Comparison of ENCODE assay signal across 30 mouse cellular contexts in the genomic region with DNA sequence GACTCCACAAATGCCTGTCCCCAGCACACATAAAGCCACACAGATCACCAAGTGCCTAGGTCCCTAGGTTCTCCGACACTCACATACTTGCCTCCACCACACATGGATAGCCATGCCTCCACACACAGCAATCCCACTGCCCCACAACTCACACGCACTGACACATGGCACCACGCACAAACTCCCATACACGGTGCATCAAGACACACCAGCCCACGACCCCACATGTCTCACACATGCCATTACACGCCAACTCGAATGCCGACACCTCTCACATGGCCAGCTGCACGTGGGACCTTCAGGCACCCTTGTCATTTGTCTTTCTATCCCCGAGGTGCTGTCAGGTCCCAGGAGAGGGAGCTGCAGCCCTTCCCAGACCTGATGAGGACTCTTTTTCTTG. TPM values are rescaled to one million over a fixed set of nuclear protein-coding genes. Genes with fewer than 3 reads are reported as not detected.
A peak's percentile ranks its signal among the peaks of the same experiment; 100 is the strongest.
DNase-seq lines count a peak whose midpoint lies in the region; ATAC-seq and TF ChIP-seq lines count a peak whose summit lies in the region.
"Had no signal": no experiment of that assay in that cellular context is flagged by ENCODE, and none has a peak within 500 bp of the region (broad histone marks: within the 10 kb centered on the region; RNA-seq: fewer than 3 reads in every experiment).

No protein-coding gene starts in this region.

- H3K9ac ChIP-seq in forebrain, embryonic 15.5 days (replicated peaks), result no peak overlapping the region
- no peak overlapping the region for H3K9ac ChIP-seq in forebrain, embryonic 11.5 days (ENCODE audit: low read length)
- no peak overlapping the region for H3K9ac ChIP-seq in hindbrain, embryonic 16.5 days (ENCODE audit: low read depth, low read length)
- H3K9ac ChIP-seq: embryonic facial prominence, embryonic 13.5 days; liver, embryonic 15.5 days; lung, embryonic 15.5 days had no signal

- H3K27ac ChIP-seq in forebrain, embryonic 15.5 days (replicated peaks), result no peak overlapping the region
- no peak overlapping the region for H3K27ac ChIP-seq in forebrain, embryonic 11.5 days (ENCODE audit: low read depth, low read length)
- H3K27ac ChIP-seq in cortical plate, adult 2 months (ENCODE audit: insufficient read depth, low read length), result peak overlapping the region; percentile 2; the same call in 1 of the 2 replicates
- H3K27ac ChIP-seq in hindbrain, embryonic 16.5 days (ENCODE audit: low read depth, low read length), result no peak overlapping the region
- H3K27ac ChIP-seq: embryonic facial prominence, embryonic 13.5 days; liver, embryonic 15.5 days; lung, embryonic 15.5 days had no signal

- H3K4me2 ChIP-seq in forebrain, embryonic 15.5 days (replicated peaks), result peak overlapping the region; percentile 93
- H3K4me2 ChIP-seq in forebrain, embryonic 11.5 days (ENCODE audit: low read depth, low read length, severe bottlenecking), result no peak overlapping the region
- H3K4me2 ChIP-seq in hindbrain, embryonic 16.5 days (ENCODE audit: low read length), result peak overlapping the region; percentile 93
- H3K4me2 ChIP-seq: heart, embryonic 11.5 days; liver, embryonic 15.5 days; lung, embryonic 15.5 days had no signal

- peak; percentile 15; the same call in 1 of the 2 replicates for TF ChIP-seq POLR2A in cortical plate, adult 2 months (IDR thresholded peaks at IDR 0.05; ENCODE audit: extremely low read depth, insufficient read depth, low read length)

- 0 out of 2 replicates have a peak overlapping the region, but pooled peaks have one; percentile 65 for H3K4me3 ChIP-seq in forebrain, embryonic 15.5 days
- no peak overlapping the region for H3K4me3 ChIP-seq in forebrain, embryonic 11.5 days (ENCODE audit: low read depth, low read length)
- peak overlapping the region; percentile 16 for H3K4me3 ChIP-seq in megakaryocyte, embryonic 14.5 days (replicated peaks)
- peak overlapping the region; percentile 79 for H3K4me3 ChIP-seq in cortical plate, adult 2 months (ENCODE audit: insufficient read depth, low read length)
- H3K4me3 ChIP-seq in hindbrain, embryonic 16.5 days (ENCODE audit: low read length), result peak overlapping the region; percentile 67; the same call in 1 of the 2 replicates
- H3K4me3 ChIP-seq: embryonic facial prominence, embryonic 13.5 days; erythroblast, embryonic 14.5 days; liver, embryonic 15.5 days; lung, embryonic 15.5 days had no signal

- no peaks in the 10 kb centered on the region for H3K9me3 ChIP-seq in forebrain, embryonic 15.5 days
- H3K9me3 ChIP-seq in forebrain, embryonic 11.5 days (ENCODE audit: control insufficient read depth, low read length), result no peaks in the 10 kb centered on the region
- H3K9me3 ChIP-seq in megakaryocyte, embryonic 14.5 days, result no peaks in the 10 kb centered on the region
- H3K9me3 ChIP-seq in hindbrain, embryonic 16.5 days (ENCODE audit: control insufficient read depth, low read length), result no peaks in the 10 kb centered on the region
- H3K9me3 ChIP-seq: embryonic facial prominence, embryonic 13.5 days; liver, embryonic 15.5 days; lung, embryonic 15.5 days had no signal

- H3K27me3 ChIP-seq in forebrain, embryonic 15.5 days, result peaks cover 19% of the 10 kb centered on the region; the same call in 1 of the 2 replicates
- H3K27me3 ChIP-seq in forebrain, embryonic 11.5 days (ENCODE audit: control insufficient read depth, insufficient read depth, low read length), result peaks cover 28% of the 10 kb centered on the region
- H3K27me3 ChIP-seq in megakaryocyte, embryonic 14.5 days (replicated peaks), result peaks cover 87% of the 10 kb centered on the region
- H3K27me3 ChIP-seq in hindbrain, embryonic 16.5 days (replicated peaks; ENCODE audit: control insufficient read depth, insufficient read depth, low read length), result 0 out of 2 replicates have a peak, but pooled peaks cover 3% of the 10 kb centered on the region

- TF ChIP-seq CTCF in cortical plate, adult 2 months (IDR thresholded peaks at IDR 0.05; ENCODE audit: extremely low read depth, insufficient read depth, low read length), result 0 out of 2 replicates have a peak, but pooled peaks have one; percentile 2

- WGBS in forebrain, embryonic 15.5 days, result 74% methylated on average over 10 of the region's 10 CpGs
- WGBS in forebrain, embryonic 11.5 days, result 72% methylated on average over 10 of the region's 10 CpGs
- 67% methylated on average over 10 of the region's 10 CpGs for WGBS in hindbrain, embryonic 16.5 days

- no peaks in the 10 kb centered on the region for H3K36me3 ChIP-seq in forebrain, embryonic 15.5 days
- no peaks in the 10 kb centered on the region for H3K36me3 ChIP-seq in forebrain, embryonic 11.5 days (ENCODE audit: control insufficient read depth, insufficient read depth, low read length)
- H3K36me3 ChIP-seq in megakaryocyte, embryonic 14.5 days (replicated peaks; ENCODE audit: low read length), result no peaks in the 10 kb centered on the region
- H3K36me3 ChIP-seq in hindbrain, embryonic 16.5 days (ENCODE audit: control insufficient read depth, insufficient read depth, low read length), result no peaks in the 10 kb centered on the region
- H3K36me3 ChIP-seq: embryonic facial prominence, embryonic 13.5 days; liver, embryonic 15.5 days; lung, embryonic 15.5 days had no signal

- ATAC-seq in forebrain, embryonic 15.5 days (replicated peaks), result no peak
- no peak for ATAC-seq in forebrain, embryonic 11.5 days (replicated peaks; ENCODE audit: low FRiP score)
- no peak for ATAC-seq in megakaryocyte, adult 5-6 weeks (ENCODE audit: poor library complexity, severe bottlenecking)
- ATAC-seq in hindbrain, embryonic 16.5 days, result no peak
- ATAC-seq: CD4-positive, CD25-positive, alpha-beta regulatory T cell, adult 4 months; intestine, postnatal 0 days had no signal

- no peak for DNase-seq in forebrain, embryonic 11.5 days (ENCODE audit: low spot score)
- DNase-seq in gastrocnemius, adult 8-10 months (ENCODE audit: low spot score in 2 of 2), result no peak
- no peak for DNase-seq in embryo, embryonic 11 days
- DNase-seq: adrenal gland, postnatal 36 days; cerebellum, adult 11-12 months; gastrocnemius, postnatal 10 days; kidney, postnatal 25 days; lung, postnatal 36 days; thymus, adult 18-20 months; thymus, postnatal 36 days had no signal

- H3K4me1 ChIP-seq in forebrain, embryonic 15.5 days, result peaks cover 39% of the 10 kb centered on the region
- peaks cover 9% of the 10 kb centered on the region for H3K4me1 ChIP-seq in forebrain, embryonic 11.5 days (replicated peaks; ENCODE audit: control insufficient read depth, insufficient read depth, low read length)
- H3K4me1 ChIP-seq in megakaryocyte, embryonic 14.5 days, result peaks cover 16% of the 10 kb centered on the region
- peaks cover 6% of the 10 kb centered on the region for H3K4me1 ChIP-seq in cortical plate, adult 2 months (ENCODE audit: control insufficient read depth, insufficient read depth, low read length)
- peaks cover 19% of the 10 kb centered on the region for H3K4me1 ChIP-seq in hindbrain, embryonic 16.5 days (ENCODE audit: control insufficient read depth, insufficient read depth, low read depth, low read length)

RNA-seq across cellular contexts. Expression of gene Hpca, which starts 2.1 kb away (rescaled TPM):
- polyA plus RNA-seq in forebrain, embryonic 15.5 days (2015; fragmentation: Nextera tagmentation; extraction: Ambion mirVana), result 48.0 and 53.1 TPM in 2 replicates
- polyA plus RNA-seq in forebrain, embryonic 11.5 days (2014; fragmentation: Nextera tagmentation; extraction: Ambion mirVana), result 0.87 and 1.2 TPM in 2 replicates
- polyA plus RNA-seq in megakaryocyte, embryonic 14.5 days (2012; ENCODE audit: insufficient read depth, low replicate concordance), result not detected in 2 replicates
- total RNA-seq in megakaryocyte, adult 5-6 weeks (2015), result not detected in 2 replicates
- not detected in 2 replicates for total RNA-seq in megakaryocyte, adult 5-6 weeks (2017)
- 1,156 and 1,221 TPM in 2 replicates for polyA plus RNA-seq in cortical plate, adult 2 months (2012; rRNA removed)
- polyA plus RNA-seq in hindbrain, embryonic 16.5 days (2015; fragmentation: Nextera tagmentation; extraction: Ambion mirVana), result 168 and 199 TPM in 2 replicates
- total RNA-seq in gastrocnemius, adult 8-10 months (2022), result not detected
- total RNA-seq: granulocyte monocyte progenitor cell, adult 5-6 weeks; hematopoietic stem cell, adult 5-6 weeks; neutrophil, adult 5-6 weeks had no signal
- polyA plus RNA-seq: CD4-positive, CD25-positive, alpha-beta regulatory T cell, adult 4 months; erythroblast, embryonic 14.5 days had no signal

RNA-seq across cellular contexts. Expression of gene Tmem54, which starts 14.4 kb away (rescaled TPM):
- polyA plus RNA-seq in forebrain, embryonic 15.5 days (2015; fragmentation: Nextera tagmentation; extraction: Ambion mirVana), result not detected in 2 replicates
- polyA plus RNA-seq in forebrain, embryonic 11.5 days (2014; fragmentation: Nextera tagmentation; extraction: Ambion mirVana), result 1.5 and 2.0 TPM in 2 replicates
- polyA plus RNA-seq in megakaryocyte, embryonic 14.5 days (2012; ENCODE audit: insufficient read depth, low replicate concordance), result not detected in 2 replicates
- not detected in 2 replicates for total RNA-seq in megakaryocyte, adult 5-6 weeks (2015)
- not detected in 2 replicates for total RNA-seq in megakaryocyte, adult 5-6 weeks (2017)
- not detected in 2 replicates for polyA plus RNA-seq in cortical plate, adult 2 months (2012; rRNA removed)
- polyA plus RNA-seq in hindbrain, embryonic 16.5 days (2015; fragmentation: Nextera tagmentation; extraction: Ambion mirVana), result 0.16 and 0.20 TPM in 2 replicates
- not detected for total RNA-seq in gastrocnemius, adult 8-10 months (2022)
- total RNA-seq: adrenal gland, postnatal 36 days; gastrocnemius, postnatal 10 days; granulocyte monocyte progenitor cell, adult 5-6 weeks; hematopoietic stem cell, adult 5-6 weeks; layer of hippocampus, adult 8-10 months; left cerebral cortex, adult 18-20 months; left cerebral cortex, postnatal 36 days; neutrophil, adult 5-6 weeks had no signal
- polyA plus RNA-seq: CD4-positive, CD25-positive, alpha-beta regulatory T cell, adult 4 months; erythroblast, embryonic 14.5 days; frontal cortex, adult 2 months; heart, postnatal 0 days had no signal

RNA-seq across cellular contexts. Expression of gene Fndc5, which starts 17.1 kb away (rescaled TPM):
- polyA plus RNA-seq in forebrain, embryonic 15.5 days (2015; fragmentation: Nextera tagmentation; extraction: Ambion mirVana), result 2.6 and 2.8 TPM in 2 replicates
- 0.63 and 1.4 TPM in 2 replicates for polyA plus RNA-seq in forebrain, embryonic 11.5 days (2014; fragmentation: Nextera tagmentation; extraction: Ambion mirVana)
- polyA plus RNA-seq in megakaryocyte, embryonic 14.5 days (2012; ENCODE audit: insufficient read depth, low replicate concordance), result 0.80 TPM in 1 of 2 replicates, not detected in the other
- 0.07 TPM in 2 replicates for total RNA-seq in megakaryocyte, adult 5-6 weeks (2015)
- total RNA-seq in megakaryocyte, adult 5-6 weeks (2017), result not detected in 2 replicates
- polyA plus RNA-seq in cortical plate, adult 2 months (2012; rRNA removed), result 72.0 and 76.5 TPM in 2 replicates
- polyA plus RNA-seq in hindbrain, embryonic 16.5 days (2015; fragmentation: Nextera tagmentation; extraction: Ambion mirVana), result 10.7 and 11.6 TPM in 2 replicates
- total RNA-seq in gastrocnemius, adult 8-10 months (2022), result 10 to 100 TPM; 48.3 to 65.7 (median 58.5) TPM
- total RNA-seq: granulocyte monocyte progenitor cell, adult 5-6 weeks; neutrophil, adult 5-6 weeks had no signal

Comparison
In these comparisons a context has a peak if more than half of its experiments do, and no peak if none do; other contexts are left out.
1. RNA of gene Hpca, which starts 2.1 kb away (polyA plus RNA-seq): 1,156 to 1,221 TPM in cortical plate, adult 2 months, 168 to 199 TPM in hindbrain, embryonic 16.5 days and 48.0 to 53.1 TPM in forebrain, embryonic 15.5 days; 0.87 to 1.2 TPM in forebrain, embryonic 11.5 days and not detected in megakaryocyte, embryonic 14.5 days; every median in the first group is over 10 times any median in the second.